Mouse (Mus musculus): ENCODE data around the gene Pus10. TPM values are rescaled to one million over a fixed set of nuclear protein-coding genes. Genes with fewer than 3 reads are reported as not detected.

Pus10 gene
- total RNA-seq, 2 experiments from 2014 or later: 14.1 to 14.5 TPM

GRCm38 (mm10) chr11:23688060-23688459, 22.6 kb downstream of the Pus10 start:
- DNase-seq (ENCODE audit: extremely low spot score in 1 of 2, low spot score in 1 of 2): no peak

- no peak for DNase-seq (ENCODE audit: extremely low spot score in 1 of 2, low spot score in 1 of 2)
Measured at GRCm38 (mm10) chr11:23693286-23693685, 27.8 kb downstream of the Pus10 start.

GRCm38 (mm10) chr11:23695847-23696246, 30.4 kb downstream of the Pus10 start:
- DNase-seq (ENCODE audit: extremely low spot score in 1 of 2, low spot score in 1 of 2): no peak

- DNase-seq (ENCODE audit: extremely low spot score in 1 of 2, low spot score in 1 of 2): no peak
Measured at GRCm38 (mm10) chr11:23698526-23698925, 33.1 kb downstream of the Pus10 start.

- DNase-seq (ENCODE audit: extremely low spot score in 1 of 2, low spot score in 1 of 2): no peak
Measured at GRCm38 (mm10) chr11:23699414-23700095, 34.1 kb downstream of the Pus10 start.

- no peak for DNase-seq (ENCODE audit: extremely low spot score in 1 of 2, low spot score in 1 of 2)
Measured at GRCm38 (mm10) chr11:23701831-23702230, 36.4 kb downstream of the Pus10 start.

GRCm38 (mm10) chr11:23704604-23705294, 39.3 kb downstream of the Pus10 start:
- no peak for DNase-seq (ENCODE audit: extremely low spot score in 1 of 2, low spot score in 1 of 2)

- no peak for DNase-seq (ENCODE audit: extremely low spot score in 1 of 2, low spot score in 1 of 2)
Measured at GRCm38 (mm10) chr11:23712299-23712698, 46.8 kb downstream of the Pus10 start.

- DNase-seq (ENCODE audit: extremely low spot score in 1 of 2, low spot score in 1 of 2): no peak
Measured at GRCm38 (mm10) chr11:23718856-23719255, 53.4 kb downstream of the Pus10 start.

GRCm38 (mm10) chr11:23719825-23720224, 54.4 kb downstream of the Pus10 start:
- no peak for DNase-seq (ENCODE audit: extremely low spot score in 1 of 2, low spot score in 1 of 2)

GRCm38 (mm10) chr11:23722326-23722725, 56.9 kb downstream of the Pus10 start:
- DNase-seq (ENCODE audit: extremely low spot score in 1 of 2, low spot score in 1 of 2): no peak

- DNase-seq (ENCODE audit: extremely low spot score in 1 of 2, low spot score in 1 of 2): no peak
Measured at GRCm38 (mm10) chr11:23725850-23726249, 60.4 kb downstream of the Pus10 start.

GRCm38 (mm10) chr11:23726441-23726840, 61.0 kb downstream of the Pus10 start:
- no peak for DNase-seq (ENCODE audit: extremely low spot score in 1 of 2, low spot score in 1 of 2)

GRCm38 (mm10) chr11:23728186-23728585, 62.7 kb downstream of the Pus10 start:
- no peak for DNase-seq (ENCODE audit: extremely low spot score in 1 of 2, low spot score in 1 of 2)

- DNase-seq (ENCODE audit: extremely low spot score in 1 of 2, low spot score in 1 of 2): no peak
Measured at GRCm38 (mm10) chr11:23730120-23730519, 64.6 kb downstream of the Pus10 start.

- DNase-seq (ENCODE audit: extremely low spot score in 1 of 2, low spot score in 1 of 2): no peak
Measured at GRCm38 (mm10) chr11:23732840-23733239, 67.4 kb downstream of the Pus10 start.

GRCm38 (mm10) chr11:23734749-23735286, 69.3 kb downstream of the Pus10 start:
- no peak for DNase-seq (ENCODE audit: extremely low spot score in 1 of 2, low spot score in 1 of 2)

GRCm38 (mm10) chr11:23735820-23736470, 70.5 kb downstream of the Pus10 start:
- DNase-seq (ENCODE audit: extremely low spot score in 1 of 2, low spot score in 1 of 2): no peak

GRCm38 (mm10) chr11:23740895-23741294, 75.4 kb downstream of the Pus10 start:
- DNase-seq (ENCODE audit: extremely low spot score in 1 of 2, low spot score in 1 of 2): no peak

- no peak for DNase-seq (ENCODE audit: extremely low spot score in 1 of 2, low spot score in 1 of 2)
Measured at GRCm38 (mm10) chr11:23741386-23741785, 75.9 kb downstream of the Pus10 start.

- DNase-seq (ENCODE audit: extremely low spot score in 1 of 2, low spot score in 1 of 2): no peak
Measured at GRCm38 (mm10) chr11:23744352-23744751, 78.9 kb downstream of the Pus10 start.

Measured in layer of hippocampus, postnatal 25 days (tissue).